Mouse (Mus musculus) layer of hippocampus, postnatal 10 days (tissue): ENCODE results near the gene Gfi1b. TPM values are rescaled to one million over a fixed set of nuclear protein-coding genes. Genes with fewer than 3 reads are reported as not detected.

Source experiments
- DNase-seq, 2 experiments: peaks; one replicate each; pipeline ENCODE4 v3.0.0; 2021; ENCODE audit warnings: low spot score in 2 of 2
- long read RNA-seq: library from polyadenylated mRNA; stranded (forward); transcript quantifications from one replicate; pipeline ENCODE4 v2.0.0, GENCODE M21; 2023
- total RNA-seq, 2 experiments: library from RNA; stranded (reverse); gene quantifications; 2 replicates each; pipeline ENCODE4 v1.2.3; 2021

The Gfi1b gene
- total RNA-seq: not detected
- long read RNA-seq: 0 reads

- DNase-seq: no peak
Observed at GRCm38 (mm10) chr2:28621664-28622171, at the start of gene Gfi1b. Gene Gfi1b (minus strand): TSS chr2:28621982.

- DNase-seq: no peak
Observed at GRCm38 (mm10) chr2:28671438-28671837, 49.7 kb upstream of the Gfi1b start.

GRCm38 (mm10) chr2:28665818-28666217 is 44.0 kb upstream of the Gfi1b start:
- no peak for DNase-seq

DNA sequence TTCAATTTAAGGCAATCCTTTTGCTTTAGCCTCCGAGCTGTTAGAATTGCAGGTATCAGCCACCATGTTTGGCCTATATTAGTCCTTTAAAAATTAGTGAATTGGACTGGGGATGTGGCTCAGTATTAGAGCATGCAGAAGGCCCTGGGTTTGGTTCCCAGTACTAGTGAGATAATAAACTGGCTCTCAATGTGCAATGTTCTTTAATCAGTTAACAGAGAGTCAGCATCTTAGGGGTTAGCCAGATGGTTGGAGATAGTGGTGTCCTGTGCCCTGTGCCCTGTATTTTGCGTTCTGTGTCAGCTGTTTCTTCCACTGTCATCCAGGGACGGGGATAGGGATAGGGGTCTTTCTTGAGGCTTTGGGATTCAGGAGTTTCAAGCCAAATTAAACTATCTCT is 41.1 kb upstream of the Gfi1b start:
- DNase-seq: no peak

GRCm38 (mm10) chr2:28656216-28656615 is 34.4 kb upstream of the Gfi1b start:
- no peak for DNase-seq

DNA sequence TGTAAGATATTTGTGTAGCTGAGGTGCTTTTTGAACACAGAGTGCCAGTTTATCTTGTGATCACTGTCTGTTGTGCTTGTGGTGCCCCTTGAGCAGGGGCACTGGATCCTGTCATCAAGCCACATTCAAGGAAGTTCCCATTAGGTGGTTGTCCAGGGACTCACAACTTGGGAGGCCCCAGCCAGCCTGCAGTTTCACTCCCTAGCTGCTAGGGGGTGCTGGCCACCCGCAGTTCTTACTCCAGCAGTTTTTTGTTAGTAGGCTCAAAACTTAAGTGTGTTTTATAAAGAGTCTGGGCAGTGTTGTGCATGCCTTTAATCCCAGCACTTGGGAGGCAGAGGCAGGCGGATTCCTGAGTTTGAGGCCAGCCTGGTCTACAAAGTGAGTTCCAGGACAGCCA is 32.5 kb upstream of the Gfi1b start:
- DNase-seq: no peak

GRCm38 (mm10) chr2:28653351-28653750 is 31.6 kb upstream of the Gfi1b start:
- no peak for DNase-seq

GRCm38 (mm10) chr2:28650526-28650925 is 28.7 kb upstream of the Gfi1b start:
- DNase-seq: no peak

DNA sequence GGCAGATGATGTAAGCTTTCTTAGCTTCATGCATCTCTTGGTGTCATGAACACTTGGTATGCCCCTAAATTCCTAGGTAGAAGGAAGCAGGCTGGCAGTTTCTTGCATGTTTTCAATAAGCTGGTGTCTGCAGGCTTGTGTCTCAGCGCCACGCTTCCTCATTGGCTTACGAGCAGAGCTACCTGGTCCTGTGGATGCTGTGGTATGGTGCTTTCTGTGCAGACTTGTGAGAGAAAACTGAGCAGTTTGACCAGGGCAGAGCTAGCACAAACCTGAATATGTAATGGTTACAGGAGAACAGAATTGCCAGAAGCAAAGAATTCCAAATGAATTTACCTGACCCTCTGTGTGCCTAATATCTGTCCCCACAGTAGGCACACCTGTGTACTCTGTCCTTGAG is 21.3 kb upstream of the Gfi1b start:
- no peak for DNase-seq

DNA sequence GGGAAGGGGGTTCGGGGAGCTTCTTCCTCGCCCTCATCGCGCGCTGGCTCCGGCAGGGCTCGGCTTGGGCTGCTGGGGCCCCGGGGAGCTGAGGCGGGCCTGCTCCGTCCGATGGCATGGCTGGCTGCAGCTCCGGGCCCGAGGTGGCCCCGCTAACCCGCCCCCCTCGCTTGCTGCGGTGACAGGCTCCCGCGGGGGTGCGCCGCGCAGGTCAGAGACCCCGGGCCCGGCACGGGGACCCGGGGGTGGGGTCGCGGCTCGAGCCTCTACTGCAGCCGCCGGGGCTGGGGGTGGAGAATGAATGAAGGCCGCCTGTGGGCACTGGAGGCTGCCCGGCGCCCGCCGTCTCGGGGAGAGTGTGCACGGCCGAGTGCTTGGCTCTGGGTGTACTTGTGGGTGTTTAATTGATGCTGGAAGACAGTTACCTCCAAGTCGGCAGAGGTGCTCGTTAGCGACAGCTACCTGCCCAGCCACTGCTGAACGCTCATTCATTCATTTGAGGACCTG is 19.7 kb upstream of the Gfi1b start:
- DNase-seq: no peak

- peak; percentile 94 to 95 for DNase-seq
Observed at GRCm38 (mm10) chr2:28640461-28641424, 19.0 kb upstream of the Gfi1b start, which contains the start of gene Tsc1. Gene Tsc1 (plus strand): TSS chr2:28641228.

DNA sequence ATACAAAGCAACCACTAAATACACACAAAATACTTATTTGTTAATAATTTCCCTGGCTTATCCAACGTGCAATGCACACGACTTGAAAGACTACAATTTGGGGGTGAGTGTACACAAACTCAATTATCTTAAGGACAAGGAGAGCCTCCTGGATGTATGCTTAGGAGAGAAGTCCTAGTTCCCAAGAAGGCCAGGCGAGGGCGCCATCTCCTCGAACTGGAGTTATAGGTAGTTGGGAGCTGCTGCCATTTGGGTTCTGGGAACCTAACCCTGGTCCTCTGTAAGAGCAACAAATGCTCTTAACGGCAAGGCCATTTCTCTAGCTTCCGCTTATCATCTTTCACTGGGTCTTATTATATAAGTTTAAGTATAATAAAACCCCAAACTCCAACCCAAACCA is 18.0 kb upstream of the Gfi1b start:
- DNase-seq: peak; percentile 21 to 36

GRCm38 (mm10) chr2:28638886-28639285 is 17.1 kb upstream of the Gfi1b start:
- peak in 1 of 2 experiments; percentile 20 for DNase-seq

DNA sequence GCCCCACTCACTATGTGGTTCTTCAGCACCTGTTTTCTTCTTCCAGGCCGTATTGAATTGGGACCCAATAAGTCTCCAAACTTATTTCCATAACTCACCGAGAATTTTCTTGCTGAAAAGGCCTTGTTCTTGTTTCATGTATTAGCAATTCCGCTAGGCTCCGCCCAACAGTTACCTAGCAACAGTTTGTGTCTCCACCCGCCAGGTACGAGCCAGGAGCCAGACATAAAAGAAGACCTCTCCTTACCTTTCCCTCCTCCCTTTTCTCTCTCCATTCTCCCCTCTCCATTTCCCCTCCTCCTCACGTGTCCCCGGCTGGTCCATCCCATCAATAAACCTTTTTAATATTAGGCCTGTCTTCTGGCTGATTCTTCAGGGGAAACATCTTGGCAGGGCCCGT is 16.6 kb upstream of the Gfi1b start:
- no peak for DNase-seq

DNA sequence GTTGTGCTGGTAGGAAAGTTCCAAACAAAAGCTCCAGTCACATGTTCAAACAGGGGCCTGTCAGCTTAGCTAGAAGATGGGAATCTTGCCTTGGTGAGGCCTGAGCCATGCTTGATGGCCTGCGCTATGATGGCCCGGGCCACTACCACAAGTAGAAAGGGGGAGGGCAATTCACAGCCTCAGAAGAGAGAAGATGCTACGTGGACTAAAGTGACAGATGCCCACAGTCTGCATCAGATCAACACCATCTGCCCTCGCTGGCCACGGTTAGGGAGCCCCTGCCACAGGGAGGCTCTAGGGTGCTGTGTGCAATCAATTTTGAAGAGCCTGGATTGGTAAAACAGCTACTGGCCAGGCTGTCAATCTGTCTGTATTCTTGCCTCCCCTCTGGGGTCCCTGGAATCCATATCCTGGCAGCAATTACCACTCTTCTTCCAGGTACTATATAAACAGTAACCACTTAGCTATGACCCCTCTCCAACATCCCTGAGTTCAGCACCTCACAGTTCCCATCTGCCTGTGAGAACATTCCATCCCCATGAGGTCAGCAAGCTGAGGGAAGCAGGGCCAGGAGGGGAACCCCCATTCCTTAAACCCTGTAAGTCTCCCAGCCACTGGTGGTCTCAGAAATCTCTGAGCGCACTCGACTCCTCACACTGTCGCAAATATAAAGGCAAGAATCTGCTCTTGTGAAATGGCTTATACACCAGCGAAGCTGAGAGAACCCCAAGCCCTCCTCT is 15.5 kb upstream of the Gfi1b start:
- peak in 1 of 2 experiments; percentile 26 for DNase-seq

DNA sequence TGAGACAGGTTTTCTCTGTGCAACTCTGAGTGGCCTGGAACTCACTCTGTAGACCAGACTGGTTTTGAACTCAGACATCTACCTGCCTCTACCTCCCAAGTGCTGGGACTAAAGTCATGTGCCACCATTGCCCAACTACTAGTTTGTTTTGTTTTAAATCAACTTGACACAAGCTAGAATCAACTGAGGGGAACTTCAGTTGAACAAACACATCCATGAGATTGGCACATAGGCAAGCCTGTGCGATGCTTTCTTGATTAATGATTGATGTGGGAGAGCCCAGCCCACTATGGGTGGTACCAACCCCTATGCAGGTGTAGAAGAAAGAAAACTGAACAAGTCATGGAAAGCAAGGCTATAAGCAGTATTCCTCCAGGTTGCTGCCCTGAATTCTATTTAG is 13.4 kb upstream of the Gfi1b start:
- no peak for DNase-seq

- no peak for DNase-seq
Observed at GRCm38 (mm10) chr2:28633136-28633535, 11.4 kb upstream of the Gfi1b start.

DNA sequence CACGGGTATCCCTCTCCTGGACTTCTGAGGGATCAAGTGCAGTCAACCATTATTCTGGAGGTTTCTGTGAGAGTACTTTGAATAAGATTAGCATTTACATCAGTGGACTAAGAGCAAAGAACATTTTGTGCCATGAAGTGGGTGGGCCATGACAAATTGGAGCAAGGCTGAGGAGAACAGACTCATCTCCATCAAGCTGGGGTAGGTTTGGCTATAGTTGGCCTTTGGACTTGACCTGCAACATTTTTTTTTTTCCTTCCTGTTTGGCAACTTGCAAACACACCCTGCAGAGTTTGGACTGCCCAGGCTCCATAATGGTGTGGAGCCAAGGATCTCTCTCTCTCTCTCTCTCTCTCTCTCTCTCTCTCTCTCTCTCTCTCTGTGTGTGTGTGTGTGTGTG is 10.8 kb upstream of the Gfi1b start:
- no peak for DNase-seq

DNA sequence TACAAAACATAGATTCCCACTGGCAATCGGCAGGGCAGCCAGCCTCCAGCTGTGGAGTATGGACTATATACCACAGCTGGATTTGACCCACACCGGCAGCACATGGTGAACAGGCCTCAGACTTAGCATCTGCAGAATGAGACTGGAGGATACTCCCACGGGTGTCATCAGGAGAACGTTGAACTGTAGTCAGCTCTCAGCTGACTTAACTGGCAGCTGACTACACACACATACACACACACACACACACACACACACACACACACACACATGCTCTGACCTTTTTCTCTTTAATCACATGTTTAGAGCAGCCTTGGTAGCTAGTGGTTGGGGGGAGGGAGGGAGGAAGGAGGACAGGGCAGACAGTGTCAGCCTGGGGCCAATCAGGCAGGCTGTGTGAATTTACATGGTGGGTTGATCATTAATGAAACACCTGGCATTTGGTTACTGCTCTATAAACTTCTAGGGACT is 8.2 kb upstream of the Gfi1b start:
- no peak for DNase-seq

DNA sequence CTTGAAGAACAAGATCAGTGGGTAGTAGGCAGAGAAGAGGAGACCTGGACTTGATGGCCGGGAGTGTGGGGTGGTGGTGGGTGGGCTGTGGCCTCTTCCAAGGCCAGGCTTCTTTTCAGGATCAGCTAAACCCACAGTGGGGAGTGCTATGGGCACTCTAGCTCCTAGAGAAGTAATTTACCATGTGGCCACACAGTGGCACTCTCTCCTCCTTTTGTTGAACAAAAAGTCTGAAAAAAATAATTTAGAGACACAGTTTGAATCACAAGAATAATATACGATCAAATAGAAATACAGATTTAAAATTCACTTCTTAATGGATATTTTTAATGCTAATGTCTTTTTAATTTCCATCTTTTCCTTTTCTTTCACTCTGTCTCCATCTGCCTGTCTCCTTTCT is 6.3 kb upstream of the Gfi1b start:
- no peak for DNase-seq

GRCm38 (mm10) chr2:28626038-28626437 is 4.3 kb upstream of the Gfi1b start:
- no peak for DNase-seq

GRCm38 (mm10) chr2:28624870-28625269 is 3.1 kb upstream of the Gfi1b start:
- no peak for DNase-seq
